Mouse (Mus musculus) spleen, adult 2 months (tissue): Measurements from ENCODE around the gene Hspa1a.

Experiments used
- CTCF ChIP-seq: fragments of 200-500 bp; IDR thresholded peaks from 2 replicates; pipeline ENCODE4 v1.5.1; 2011; ENCODE audit warnings: mild to moderate bottlenecking, inconsistent platforms; ENCODE audit not compliant: insufficient read depth, insufficient read length, insufficient replicate concordance; ENCODE audit errors: extremely low read depth
- POLR2A ChIP-seq: fragments of 200-500 bp; IDR thresholded peaks from 2 replicates; pipeline ENCODE4 v1.6.1; 2011; ENCODE audit warnings: low read depth, low read length, inconsistent platforms

- TF ChIP-seq CTCF (no peak), POLR2A (no peak)
These were observed 45.7 kb upstream of the Hspa1a start for GRCm38 (mm10) chr17:35017706-35018030.
